Mouse (Mus musculus) monocyte, adult 2 months (primary cell): ENCODE results near the gene Gm340.

Experiments used
- DNase-seq, 2 experiments: peaks; one replicate each; pipeline ENCODE4 v3.0.0; 2022; ENCODE audit warnings: low spot score in 2 of 2, low read depth in 1 of 2

The Gm340 gene

DNA sequence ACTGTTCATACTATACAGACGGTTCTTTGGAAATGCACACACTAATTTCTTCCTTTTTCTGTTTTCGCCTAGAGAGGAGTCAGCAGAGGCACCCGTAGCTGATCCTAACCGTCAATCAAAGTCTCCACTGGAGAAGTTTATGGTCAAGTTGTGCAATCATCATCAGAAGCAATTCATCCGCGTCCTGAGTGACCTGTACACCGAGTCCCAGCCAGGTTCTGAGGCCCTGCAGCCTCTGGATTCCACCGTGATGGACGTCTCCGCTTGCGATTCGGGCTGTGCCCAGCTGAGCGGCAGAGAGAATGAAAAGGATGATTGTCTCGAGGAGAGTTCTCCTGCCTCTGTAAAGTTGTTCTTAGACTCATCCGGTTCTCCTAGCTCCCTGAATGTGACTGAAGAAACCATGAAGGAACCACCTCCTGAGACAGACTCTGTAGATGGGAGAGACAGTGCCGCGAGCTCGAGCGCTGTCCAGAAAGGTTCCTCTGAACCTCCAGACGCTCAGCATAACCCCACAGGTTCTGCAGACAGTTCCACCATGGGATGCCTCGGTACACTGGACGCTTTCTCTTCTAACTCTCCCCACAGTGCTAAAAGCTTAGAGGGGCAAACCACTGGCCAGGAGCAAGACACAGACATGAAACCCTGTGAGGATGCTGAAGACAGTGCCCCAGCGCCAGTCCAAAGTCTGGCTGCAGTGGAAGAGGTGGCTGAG lies at the start of gene Gm340:
Gene Gm340 (plus strand): TSS at position 665 of the 715 bp plus-strand sequence.
- DNase-seq, result no peak

DNA sequence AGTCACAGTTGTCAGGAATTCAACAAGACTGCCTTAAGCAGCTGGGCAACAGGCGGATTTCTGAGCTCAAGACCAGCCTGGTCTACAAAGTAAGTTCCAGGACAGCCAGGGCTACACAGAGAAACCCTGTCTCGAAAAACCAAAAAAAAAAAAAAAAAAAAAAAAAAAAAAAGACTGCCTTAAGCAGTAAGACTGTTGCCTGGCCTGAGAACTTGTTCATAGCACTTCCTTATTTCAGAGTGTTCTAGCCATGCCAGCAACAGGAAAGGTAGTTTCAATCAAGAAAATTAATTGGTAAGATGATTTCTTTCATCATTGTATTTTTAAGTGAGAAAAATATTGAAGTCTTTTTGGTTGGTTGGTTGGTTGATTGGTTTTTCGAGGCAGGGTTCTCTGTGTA lies 48.1 kb upstream of the Gm340 start:
- no peak for DNase-seq

DNA sequence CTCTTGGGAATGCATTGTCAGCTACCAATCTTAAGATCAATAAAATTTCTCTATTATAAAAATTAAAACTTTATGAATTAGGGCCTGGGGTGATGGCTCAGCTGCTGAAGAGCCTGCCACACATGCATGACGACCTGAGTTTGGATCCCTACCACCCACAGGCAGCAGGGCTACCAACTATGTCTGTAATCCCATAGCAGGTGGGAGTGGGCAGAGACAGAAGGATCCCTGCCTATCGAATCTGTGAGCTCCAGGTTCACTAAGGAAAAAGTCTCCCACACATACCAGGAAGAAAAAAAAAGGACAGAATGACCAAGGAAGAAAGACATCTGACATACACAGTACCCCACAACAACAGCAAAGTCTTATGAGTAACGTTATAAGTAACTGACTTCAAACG lies 25.2 kb upstream of the Gm340 start:
- no peak for DNase-seq

GRCm38 (mm10) chr19:41557491-41557890 lies 24.7 kb upstream of the Gm340 start:
- DNase-seq, result no peak

DNA sequence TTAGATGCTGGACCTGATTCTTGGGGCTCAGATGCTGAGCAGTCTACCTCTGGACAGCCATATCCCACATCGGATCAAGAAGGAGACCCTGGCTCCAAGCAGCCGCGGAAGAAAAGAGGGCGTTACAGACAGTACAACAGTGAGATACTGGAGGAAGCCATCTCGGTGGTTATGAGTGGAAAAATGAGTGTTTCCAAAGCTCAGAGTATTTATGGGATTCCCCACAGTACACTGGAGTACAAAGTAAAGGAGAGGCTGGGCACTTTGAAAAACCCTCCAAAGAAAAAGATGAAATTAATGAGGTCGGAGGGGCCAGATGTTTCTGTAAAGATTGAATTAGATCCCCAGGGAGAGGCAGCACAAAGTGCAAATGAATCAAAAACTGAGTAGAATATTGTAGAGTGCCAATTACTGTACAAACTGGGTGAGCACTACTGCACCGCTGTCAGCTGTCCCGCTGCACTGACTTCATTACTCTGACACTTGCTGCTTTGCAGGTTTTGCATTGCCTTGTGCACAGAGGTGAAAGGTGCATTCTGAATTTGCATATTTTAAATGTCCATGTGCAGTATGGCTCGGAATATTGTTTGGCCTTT lies 23.2 kb upstream of the Gm340 start:
- no peak for DNase-seq

DNA sequence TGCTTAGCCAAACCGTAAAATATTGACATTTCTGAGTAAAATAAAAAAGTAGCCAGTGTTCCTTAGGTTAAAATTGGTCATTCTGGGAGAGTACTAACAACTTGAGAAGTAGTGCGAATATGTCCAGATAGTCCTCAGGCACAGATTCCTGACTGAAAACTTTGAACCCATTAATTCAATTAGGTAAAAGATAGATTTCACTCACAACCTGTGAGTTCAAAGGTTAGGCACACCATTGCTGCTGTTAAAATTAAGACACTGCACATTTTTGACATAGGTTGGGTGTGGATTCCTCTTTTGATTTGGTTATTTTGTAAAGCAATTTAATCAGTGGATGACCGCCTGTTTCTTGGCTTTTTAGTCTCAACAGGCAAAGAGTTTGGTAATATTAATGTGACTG lies 21.3 kb upstream of the Gm340 start:
- no peak for DNase-seq

- no peak for DNase-seq
Measured at GRCm38 (mm10) chr19:41568791-41569190, 13.4 kb upstream of the Gm340 start.

- no peak for DNase-seq
Measured at GRCm38 (mm10) chr19:41573700-41574099, 8.5 kb upstream of the Gm340 start.

GRCm38 (mm10) chr19:41577576-41577975 lies 4.6 kb upstream of the Gm340 start:
- no peak for DNase-seq

DNA sequence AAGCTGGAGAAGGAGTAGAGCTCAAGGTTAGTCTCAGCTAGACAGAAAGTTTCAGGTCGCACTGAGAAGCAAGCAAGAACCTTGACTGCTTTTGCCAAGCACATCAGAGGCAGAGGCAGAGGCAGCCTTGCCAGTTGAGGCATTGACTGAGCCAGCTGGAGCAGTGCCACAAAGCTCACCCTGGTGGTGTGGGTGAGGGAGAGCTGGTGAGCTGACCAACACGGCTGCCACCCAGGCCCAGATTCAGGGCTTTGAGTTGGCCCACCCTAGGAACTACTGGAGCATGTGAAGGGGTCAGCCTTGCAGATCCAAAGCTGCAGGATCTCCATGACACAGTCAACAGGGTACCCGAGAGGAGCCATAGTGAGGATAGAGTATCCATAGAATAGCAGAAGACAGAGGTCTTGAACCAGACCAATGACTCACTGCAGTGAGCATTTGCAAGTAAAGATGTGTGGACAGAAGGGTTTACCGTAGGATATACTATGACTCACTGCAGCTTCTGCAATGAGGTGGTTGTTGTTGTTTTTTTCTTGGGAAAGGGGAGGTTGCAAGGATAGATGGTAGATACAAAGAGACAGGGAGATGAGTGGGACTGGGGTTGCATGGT lies 2.8 kb upstream of the Gm340 start:
- no peak for DNase-seq

DNA sequence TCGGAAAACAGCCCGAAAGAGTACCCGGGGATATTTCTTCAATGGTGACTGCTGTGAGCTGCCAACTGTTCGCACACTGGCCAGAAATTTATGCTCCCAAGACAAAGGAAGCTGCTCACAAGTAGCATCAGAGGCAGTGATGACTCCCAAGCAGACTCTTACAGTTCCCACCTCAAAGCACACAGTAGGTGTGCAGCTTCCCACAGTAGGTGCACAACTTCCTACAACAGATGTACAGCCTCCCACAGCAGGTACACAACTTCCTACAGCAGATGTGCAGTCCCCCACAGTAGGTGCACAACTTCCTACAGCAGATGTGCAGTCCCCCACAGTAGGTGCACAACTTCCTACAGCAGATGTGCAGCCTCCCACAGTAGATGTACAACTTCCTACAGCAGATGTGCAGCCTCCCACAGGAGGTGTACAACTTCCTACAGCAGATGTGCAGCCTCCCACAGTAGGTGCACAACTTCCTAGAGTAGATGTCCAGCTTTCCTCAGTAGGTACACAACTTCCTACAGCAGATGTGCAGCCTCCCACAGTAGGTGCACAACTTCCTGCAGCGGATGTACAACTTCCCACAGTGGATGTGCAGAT lies 846 bp downstream of the Gm340 start:
- DNase-seq, result no peak

- DNase-seq, result no peak
Measured at GRCm38 (mm10) chr19:41586752-41587151, 4.6 kb downstream of the Gm340 start.

DNA sequence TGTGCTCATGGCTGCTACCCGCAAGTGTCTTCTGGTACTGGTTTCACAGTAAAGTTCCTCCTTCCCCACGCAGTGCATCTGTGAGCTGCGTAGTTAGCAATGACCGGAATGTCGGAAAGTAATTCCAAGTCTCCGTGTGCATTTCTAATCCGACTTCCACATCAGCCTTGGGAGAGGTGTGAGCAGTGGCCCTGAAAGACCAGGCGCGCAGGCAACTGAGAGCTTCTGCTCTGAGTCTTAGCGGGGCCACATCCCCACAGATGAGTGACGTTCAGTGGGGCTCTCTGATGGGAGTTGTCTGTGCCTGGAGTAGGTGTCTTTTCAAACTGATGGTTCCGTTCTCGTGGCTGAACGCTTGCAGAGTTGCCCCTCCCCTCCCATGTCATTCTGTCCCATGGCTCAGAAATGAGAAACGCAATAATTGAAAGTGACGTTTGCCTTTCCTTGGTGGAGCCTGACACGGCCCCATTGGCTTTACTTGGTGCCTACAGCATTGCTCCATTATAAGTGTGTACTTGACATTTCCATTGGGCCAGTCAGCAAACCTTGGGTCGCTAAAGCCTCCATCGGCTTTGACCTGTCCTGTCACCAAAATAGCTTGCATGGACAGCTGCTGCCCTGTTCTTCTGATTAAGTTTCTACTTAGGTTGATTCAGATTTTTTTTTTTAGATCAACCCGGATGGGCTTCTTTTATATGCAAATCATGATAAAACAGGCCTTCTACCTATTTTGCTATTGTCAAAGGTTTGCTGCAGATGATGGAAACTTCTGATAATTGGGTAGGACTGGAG lies 5.5 kb downstream of the Gm340 start:
- no peak for DNase-seq

GRCm38 (mm10) chr19:41589026-41589425 lies 6.9 kb downstream of the Gm340 start:
- DNase-seq, result no peak

- DNase-seq, result no peak
Measured at GRCm38 (mm10) chr19:41589681-41590080, 7.5 kb downstream of the Gm340 start.

DNA sequence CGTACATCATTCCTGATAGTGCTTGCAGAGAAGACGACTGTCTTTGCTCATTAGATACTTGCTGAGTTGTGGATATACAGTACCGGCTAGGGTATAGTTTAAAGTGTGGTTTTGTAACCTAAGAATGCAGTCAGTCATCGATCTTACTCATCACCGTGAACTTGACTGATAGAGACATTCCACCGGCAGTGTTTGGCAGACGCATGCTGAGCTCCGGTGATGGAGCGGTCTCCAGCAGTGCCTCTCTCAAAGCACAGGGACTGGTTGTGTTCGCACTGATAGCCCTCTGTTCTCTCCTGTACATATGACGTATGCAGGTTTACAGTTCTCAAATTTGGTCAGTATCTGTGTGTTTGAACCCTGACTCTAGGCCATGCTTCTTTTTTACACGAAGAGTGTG lies 9.6 kb downstream of the Gm340 start:
- DNase-seq, result no peak

GRCm38 (mm10) chr19:41597170-41597894 lies 15.2 kb downstream of the Gm340 start:
- peak; percentile 83 to 89 for DNase-seq

DNA sequence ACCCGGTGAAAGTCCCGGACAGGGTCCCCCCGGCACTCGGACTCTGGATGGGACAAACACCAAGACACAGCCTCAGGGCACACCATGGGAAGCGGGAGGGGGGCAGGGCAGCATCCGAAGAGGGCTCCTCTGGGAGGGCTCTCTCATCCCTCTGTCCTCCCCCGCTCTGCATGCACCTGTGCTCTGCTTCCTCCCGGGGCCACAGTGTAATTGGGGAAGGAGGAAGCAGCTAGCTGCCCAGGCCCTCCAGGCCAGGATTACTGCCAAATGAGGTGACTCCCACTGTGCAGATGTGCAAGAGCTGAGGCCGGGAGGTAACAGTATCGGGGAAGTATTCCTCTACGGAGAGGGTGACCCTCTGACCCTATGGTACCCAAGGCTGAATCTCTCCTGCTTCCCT lies 18.5 kb downstream of the Gm340 start:
- DNase-seq, result no peak

DNA sequence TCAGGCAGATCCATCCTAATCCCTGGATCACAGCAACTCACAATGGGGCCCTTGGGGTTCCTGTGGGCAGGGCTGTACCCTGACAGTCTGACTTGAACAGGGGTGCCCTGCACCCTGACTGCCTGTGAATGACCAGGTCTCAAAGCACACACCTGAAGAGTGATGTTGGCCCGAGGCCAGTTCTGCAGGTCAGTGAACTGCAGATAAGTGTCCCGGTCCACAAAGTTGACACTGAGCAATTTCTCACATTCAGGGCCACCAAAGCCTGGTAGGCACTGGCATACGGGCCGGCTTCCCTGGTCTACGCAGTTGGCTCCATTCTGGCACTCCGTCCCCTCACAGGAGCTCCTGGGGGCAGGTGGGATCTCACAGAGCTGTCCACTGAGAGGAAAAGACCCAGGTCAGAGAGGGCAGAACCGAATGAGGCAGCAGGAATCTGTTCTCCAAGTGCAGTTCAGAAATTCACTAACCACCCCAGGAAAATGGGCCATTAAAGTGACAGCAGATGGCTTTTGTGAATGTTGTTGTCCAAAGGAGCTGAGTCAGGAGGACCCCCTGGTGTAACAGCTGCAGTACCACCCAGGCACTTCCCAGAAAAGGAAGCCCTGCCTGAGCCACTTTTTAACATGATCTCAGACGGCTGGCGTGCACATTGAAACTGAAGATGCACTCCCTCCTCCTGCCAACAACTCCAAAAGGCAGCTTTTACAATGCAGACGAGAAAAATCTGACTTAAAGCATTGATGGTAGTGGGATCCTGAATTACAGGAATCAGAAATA lies 24.2 kb downstream of the Gm340 start:
- no peak for DNase-seq

GRCm38 (mm10) chr19:41611683-41612082 lies 29.5 kb downstream of the Gm340 start:
- DNase-seq, result no peak
